Mouse (Mus musculus): ENCODE measurements around the gene 1110008P14Rik. TPM values are rescaled to one million over a fixed set of nuclear protein-coding genes. Genes with fewer than 3 reads are reported as not detected.

Gene 1110008P14Rik
- total RNA-seq, 2 experiments from 2014 or later: 341 to 349 TPM

DNA sequence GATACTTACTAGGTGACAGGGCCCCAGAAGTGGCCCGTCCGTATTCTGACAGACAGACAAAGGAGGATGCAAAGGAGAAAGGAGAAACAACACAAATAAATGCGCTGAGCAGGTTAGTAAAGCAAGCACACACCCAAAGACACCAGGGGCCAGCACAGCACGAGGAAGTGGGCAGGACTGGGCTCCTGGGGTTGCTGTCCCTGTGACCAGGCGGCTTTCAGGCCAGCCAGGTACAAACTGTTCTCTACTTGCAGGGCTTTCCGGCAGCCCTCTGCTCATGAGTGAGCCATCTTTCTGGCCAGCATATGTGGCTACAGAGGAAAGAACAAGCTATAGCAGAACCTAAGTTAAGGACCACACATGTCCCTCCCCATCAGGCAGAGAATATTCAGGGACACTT lies 38.9 kb upstream of the 1110008P14Rik start:
- intact Hi-C loops (cut with DNase I): loop anchor here (5.0 kb wide), 1 partner anchor 67 kb away; no protein-coding TSS in a partner anchor
- TF ChIP-seq CTCF (IDR thresholded peaks at IDR 0.05): no peak
- H3K27ac ChIP-seq: no peak overlapping the region; the same call in 1 of the 2 replicates
- H3K4me3 ChIP-seq: no peak overlapping the region
- DNase-seq (ENCODE audit: extremely low spot score in 1 of 2, low spot score in 2 of 2): no peak

DNA sequence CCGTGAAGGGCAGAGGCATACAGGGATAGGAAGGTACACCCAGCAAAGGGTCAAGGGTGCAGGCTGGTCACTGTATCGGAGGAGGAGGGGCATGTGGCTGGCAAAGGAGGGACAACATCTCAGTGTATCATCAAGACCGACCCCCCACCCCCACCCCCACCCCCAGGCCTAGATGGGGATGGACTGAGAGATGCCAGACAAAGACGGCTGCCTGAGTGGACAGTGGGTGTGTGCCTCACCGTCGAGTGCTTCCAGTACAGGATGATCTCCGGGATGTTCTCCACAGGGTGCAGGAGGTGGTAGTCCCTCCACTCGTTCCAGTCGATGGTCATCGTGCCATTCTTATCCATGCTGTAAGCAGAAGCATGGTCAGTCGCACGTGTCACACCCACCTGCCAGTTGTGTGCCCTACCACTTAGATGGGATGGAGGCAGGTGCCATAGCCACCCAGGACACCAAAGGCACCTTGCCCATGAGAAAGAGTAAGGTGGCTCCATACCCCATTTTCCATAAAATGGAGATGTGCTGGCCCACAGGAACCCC lies 38.4 kb upstream of the 1110008P14Rik start:
- DNase-seq (ENCODE audit: extremely low spot score in 1 of 2, low spot score in 2 of 2): no peak
- Histone ChIP-seq H3K27ac (no peak overlapping the region), H3K4me3 (no peak overlapping the region)
- intact Hi-C loops (cut with DNase I): loop anchor here (5.0 kb wide), 1 partner anchor 67 kb away; no protein-coding TSS in a partner anchor
- no peak for TF ChIP-seq CTCF (IDR thresholded peaks at IDR 0.05)

DNA sequence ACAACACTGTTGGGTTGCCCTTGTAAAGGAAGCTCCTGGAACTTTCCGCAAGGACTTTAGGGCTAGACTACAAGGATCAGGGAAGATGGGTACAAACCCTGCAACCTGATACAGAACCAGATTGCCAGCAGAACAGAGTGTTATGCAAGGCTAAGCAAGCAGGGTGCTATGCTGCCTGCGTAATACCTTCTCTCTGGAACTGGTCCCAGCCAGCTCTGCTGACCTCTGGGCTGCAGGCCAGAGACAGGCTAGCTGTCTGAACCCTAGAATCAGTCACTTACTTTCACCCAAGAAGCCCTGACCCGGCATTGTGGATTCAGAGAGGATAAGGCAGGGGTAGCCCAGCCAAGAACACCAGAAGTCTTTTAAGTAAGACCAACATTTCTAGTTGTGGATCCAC lies 37.6 kb upstream of the 1110008P14Rik start:
- peak overlapping the region; percentile 54; the same call in 1 of the 2 replicates for H3K27ac ChIP-seq
- intact Hi-C loops (cut with DNase I): no loop called here
- no peak for TF ChIP-seq CTCF (IDR thresholded peaks at IDR 0.05)
- DNase-seq (ENCODE audit: extremely low spot score in 1 of 2, low spot score in 2 of 2): no peak
- no peak overlapping the region for H3K4me3 ChIP-seq

DNA sequence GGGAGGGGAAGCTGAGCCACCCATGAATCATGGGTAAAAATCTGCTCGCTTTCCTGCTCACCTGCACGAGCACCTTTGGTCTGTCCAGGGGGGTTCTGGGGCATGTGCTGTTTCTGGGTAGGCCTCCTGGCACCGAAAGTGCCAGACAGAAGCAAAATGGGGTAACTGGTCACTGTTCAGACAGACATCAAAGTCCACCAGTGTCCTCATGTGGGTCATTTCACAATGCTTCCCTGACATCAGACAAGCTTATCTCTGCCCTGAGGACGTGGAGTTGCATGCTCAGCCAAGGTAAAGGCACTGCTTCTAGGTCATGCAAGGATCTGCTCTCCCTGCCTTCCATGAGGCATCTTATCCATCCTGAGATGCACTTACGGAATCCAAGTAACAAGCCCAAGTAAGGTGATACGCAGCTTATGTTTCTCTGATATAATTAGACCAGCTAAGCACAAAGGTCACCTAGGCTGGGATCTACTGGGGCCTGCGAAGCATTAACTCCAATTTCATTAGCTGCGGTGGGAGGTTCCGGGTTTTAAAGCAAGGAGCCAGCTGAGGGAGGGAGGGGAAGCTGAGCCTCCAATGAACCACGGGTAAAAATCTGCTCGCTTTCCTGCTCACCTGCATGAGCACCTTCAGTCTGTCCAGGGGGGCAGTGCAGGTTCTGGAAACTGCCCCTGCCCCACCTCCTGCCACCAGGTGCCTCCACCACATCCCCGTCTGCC lies 36.9 kb upstream of the 1110008P14Rik start:
- H3K27ac ChIP-seq: peak overlapping the region; percentile 54; the same call in 1 of the 2 replicates

DNA sequence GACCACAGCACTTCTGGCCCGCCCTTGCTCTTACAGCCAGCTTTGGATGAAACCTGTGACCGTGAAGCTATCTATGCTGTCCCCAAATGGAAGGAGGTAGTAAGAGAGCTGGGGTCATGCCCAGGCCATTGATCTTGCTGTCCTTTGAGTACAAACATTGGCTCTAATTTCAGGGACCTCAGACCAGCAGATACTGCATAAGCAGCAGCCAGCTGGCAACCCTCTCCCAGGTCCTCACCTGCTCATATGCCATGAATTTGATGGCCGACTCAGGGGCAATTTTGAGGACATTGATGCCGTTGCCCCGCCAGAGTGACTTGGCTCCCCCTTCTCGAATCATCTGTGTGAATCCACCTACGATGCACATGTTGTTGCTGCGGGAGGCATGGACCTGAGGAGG lies 35.7 kb upstream of the 1110008P14Rik start:
- DNase-seq (ENCODE audit: extremely low spot score in 1 of 2, low spot score in 2 of 2): no peak
- Histone ChIP-seq H3K4me3 (no peak overlapping the region), H3K27ac (no peak overlapping the region)
- intact Hi-C loops (cut with DNase I): no loop called here
- TF ChIP-seq CTCF (IDR thresholded peaks at IDR 0.05): no peak

More for the DNA sequence above, 36.9 kb upstream of the 1110008P14Rik start:
- TF ChIP-seq CTCF (IDR thresholded peaks at IDR 0.05): no peak
- H3K4me3 ChIP-seq: no peak overlapping the region
- DNase-seq (ENCODE audit: extremely low spot score in 1 of 2, low spot score in 2 of 2): no peak
- intact Hi-C loops (cut with DNase I): no loop called here

DNA sequence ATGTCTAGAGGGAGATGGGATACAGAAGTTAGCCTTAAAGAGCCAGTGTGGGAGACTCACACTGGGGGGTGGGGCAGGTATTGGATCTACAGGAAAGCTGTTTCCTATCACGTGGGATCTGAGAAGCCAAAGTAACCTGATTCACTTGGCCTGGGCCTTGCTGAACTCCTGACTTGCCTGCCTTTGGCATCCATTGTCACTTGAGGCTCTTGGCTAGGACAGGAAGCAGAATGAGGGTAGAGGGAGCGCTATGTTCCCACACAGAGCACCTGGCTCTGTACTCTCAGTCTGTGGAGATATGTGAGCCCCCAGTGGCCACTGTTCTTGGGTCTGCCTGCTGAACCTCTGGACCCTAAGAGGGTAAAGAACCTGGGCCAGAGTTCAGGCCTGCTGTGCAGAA lies 34.8 kb upstream of the 1110008P14Rik start:
- no peak for TF ChIP-seq CTCF (IDR thresholded peaks at IDR 0.05)
- intact Hi-C loops (cut with DNase I): no loop called here
- no peak overlapping the region for H3K4me3 ChIP-seq
- H3K27ac ChIP-seq: no peak overlapping the region
- no peak for DNase-seq (ENCODE audit: extremely low spot score in 1 of 2, low spot score in 2 of 2)

DNA sequence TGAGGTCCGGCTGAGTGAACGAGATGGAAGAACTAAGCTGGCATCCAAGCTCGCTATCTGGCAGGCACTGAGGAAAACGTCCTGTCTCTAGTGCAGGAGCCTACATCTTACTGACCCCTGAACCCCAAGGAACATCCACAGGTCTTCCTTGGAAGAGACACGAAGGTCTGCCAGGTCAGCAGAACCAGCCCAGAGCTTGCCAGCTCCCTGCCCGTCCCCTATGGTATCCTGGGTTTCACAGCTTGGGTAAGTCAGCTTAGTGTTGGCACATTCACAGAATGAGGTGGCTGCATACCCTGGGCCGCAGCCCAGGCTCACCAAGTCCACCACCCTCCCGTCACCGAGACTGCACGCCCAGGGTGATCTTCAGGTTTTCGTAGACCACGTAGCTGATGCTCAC lies 34.1 kb upstream of the 1110008P14Rik start:
- intact Hi-C loops (cut with DNase I): no loop called here
- H3K27ac ChIP-seq: no peak overlapping the region
- no peak overlapping the region for H3K4me3 ChIP-seq
- TF ChIP-seq CTCF (IDR thresholded peaks at IDR 0.05): no peak
- no peak for DNase-seq (ENCODE audit: extremely low spot score in 1 of 2, low spot score in 2 of 2)

DNA sequence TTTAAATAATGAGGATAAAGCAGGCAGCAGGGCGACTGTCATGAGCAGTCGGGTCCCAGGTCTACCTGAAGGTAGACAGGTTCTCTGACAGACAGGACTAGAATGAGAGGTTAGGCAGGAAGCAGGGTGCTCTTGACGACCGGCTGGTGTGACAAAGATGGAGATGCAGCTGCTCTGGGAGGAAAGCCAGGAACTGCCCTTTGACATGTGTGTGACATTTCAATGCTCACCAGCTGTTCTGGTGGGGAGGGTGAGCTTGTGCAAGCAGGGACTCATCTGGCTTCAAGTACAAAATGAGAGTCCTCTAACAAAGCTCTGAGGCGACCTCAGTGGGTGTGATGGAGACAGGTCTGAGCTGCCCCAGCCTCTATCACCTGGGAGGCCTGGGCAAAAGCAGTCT lies 32.2 kb upstream of the 1110008P14Rik start:
- Histone ChIP-seq H3K27ac (no peak overlapping the region), H3K4me3 (no peak overlapping the region)
- no peak for TF ChIP-seq CTCF (IDR thresholded peaks at IDR 0.05)
- intact Hi-C loops (cut with DNase I): no loop called here
- DNase-seq (ENCODE audit: extremely low spot score in 1 of 2, low spot score in 2 of 2): no peak

DNA sequence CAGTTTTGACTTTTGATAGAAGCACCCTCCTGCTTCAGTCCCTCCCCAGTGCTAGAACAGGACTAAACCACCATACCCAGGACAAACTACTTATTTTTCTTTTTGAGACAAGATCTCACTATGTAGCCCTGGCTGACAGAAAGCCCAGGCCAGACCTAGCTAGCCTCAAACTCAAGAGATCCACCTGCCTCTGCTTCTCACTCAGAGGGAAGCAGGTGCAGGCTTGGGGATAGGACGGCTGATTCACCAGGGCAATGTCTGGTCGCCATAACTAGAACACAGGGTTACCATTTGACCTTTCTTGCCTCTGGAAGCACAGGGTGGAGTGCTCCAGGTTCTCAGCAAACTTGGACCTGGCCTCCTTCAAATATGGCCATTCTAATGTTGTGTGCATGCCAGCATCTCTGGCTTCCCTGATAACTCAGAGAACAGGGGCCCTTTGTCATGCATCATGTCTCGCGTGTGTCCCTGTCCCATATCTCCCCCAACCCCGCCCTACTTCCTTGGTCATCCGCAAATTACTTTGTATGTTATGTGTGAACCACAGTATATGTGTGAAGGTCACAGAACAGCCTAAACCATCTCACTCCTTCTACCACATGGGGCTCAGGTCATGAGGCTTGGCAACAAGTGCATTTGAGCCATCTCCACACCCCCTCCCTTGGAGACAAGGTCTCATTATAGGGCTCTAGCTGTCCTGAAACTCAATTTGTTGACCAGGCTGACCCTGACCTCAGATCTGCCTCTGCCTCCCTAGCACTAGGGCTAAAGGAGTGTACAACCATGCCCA lies 31.2 kb upstream of the 1110008P14Rik start:
- DNase-seq (ENCODE audit: extremely low spot score in 1 of 2, low spot score in 2 of 2): no peak
- TF ChIP-seq CTCF (IDR thresholded peaks at IDR 0.05): no peak
- intact Hi-C loops (cut with DNase I): no loop called here
- Histone ChIP-seq H3K27ac (no peak overlapping the region), H3K4me3 (no peak overlapping the region)

DNA sequence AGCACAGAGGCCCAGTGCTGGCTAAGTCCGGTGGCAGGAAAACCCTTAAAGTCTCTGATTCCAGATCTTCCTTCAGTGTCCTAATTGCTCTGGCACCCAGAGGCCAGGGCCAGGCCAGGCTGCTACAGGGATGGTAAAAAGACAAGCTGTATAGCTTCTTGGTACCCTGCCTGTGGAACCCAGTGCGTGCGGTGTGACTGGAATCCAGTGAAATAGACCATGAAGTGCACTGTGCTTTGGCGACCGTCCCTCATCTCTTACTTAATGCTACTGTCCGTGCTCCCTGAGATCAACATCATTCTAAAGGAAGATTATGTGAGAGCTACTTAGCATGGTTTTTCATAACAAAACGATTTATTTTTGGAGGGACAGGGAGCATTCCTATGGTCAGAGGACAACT lies 29.7 kb upstream of the 1110008P14Rik start:
- DNase-seq (ENCODE audit: extremely low spot score in 1 of 2, low spot score in 2 of 2): no peak
- intact Hi-C loops (cut with DNase I): no loop called here
- Histone ChIP-seq H3K4me3 (no peak overlapping the region), H3K27ac (no peak overlapping the region)
- TF ChIP-seq CTCF (IDR thresholded peaks at IDR 0.05): no peak

DNA sequence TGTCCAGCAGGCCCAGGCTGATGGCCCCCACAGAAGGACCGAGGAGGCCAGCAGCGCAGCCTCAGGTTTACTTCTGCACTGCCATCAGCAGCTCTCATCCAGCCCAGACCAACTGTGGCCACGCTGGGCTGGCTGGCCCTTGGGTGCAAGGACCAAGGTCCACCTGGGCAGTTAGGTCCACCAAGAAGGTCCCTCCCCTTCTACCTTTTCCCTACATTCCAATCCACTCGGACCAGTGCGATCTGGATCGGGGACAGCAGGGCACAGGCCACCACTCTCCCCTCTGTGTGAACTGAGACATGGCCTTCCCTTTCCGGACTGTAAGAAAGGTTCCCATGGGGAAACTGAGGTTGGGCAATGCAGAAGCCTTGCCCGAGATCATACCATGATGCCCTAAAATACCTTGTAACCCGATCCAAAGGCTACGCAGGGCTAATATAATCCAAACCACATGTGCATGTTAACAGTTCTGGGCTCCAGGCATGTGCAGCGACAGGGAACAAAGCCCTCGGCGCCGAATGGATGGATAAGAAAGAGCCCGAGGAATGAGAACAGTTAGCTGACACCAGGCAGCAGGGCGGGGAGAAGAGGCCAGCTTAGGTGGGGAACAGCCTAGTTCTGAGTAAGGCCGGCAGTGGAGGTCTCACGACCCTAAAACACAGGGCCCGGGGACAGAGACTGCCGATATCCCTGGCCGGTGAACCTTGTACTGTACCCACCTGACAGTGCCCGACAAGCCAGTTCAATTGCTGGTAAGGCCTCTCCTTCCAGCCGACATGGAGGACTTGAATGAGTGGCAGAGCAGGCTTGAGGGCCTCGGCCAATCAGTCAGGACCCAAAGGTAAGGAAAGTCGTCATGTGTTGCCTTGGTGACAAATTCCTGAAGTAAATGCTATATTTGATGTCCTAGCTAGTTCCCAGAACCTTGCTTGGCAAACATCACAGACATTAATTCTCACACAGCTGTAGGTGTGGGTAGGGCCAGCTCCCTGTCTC lies 27.0 kb upstream of the 1110008P14Rik start:
- no peak for TF ChIP-seq CTCF (IDR thresholded peaks at IDR 0.05)
- H3K4me3 ChIP-seq: no peak overlapping the region
- no peak overlapping the region for H3K27ac ChIP-seq
- intact Hi-C loops (cut with DNase I): no loop called here
- no peak for DNase-seq (ENCODE audit: extremely low spot score in 1 of 2, low spot score in 2 of 2)

Measured in left cerebral cortex, adult 2 months (tissue).